In the genomic region with DNA sequence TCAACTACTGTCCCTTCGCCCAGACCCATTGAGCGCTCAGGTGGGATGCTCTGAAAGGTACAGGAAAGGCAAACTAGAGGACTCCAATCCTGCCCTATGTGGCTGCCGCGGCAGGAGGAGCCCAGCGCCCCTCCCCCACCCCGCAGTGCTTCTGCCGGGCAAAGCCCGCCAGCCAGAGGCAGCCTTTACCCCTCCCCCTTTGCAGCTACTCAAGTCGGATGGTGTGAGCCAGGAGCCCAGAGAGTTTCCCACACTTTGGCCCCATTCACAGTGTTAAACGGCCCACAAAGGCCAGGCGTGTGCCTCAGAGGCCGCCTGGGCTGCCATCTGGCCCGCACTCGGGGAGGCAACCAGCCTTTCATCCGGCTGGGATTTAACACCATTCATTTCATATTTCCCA, we compare ENCODE assay signal across 8 mouse cellular contexts. TPM values are rescaled to one million over a fixed set of nuclear protein-coding genes. Genes with fewer than 3 reads are reported as not detected.
DNase-seq lines count a peak whose midpoint lies in the region; ATAC-seq and TF ChIP-seq lines count a peak whose summit lies in the region.

No protein-coding gene starts in this region.

- TF ChIP-seq POLR2A in lung, adult 2 months (IDR thresholded peaks at IDR 0.05; ENCODE audit: borderline replicate concordance, extremely low read depth, low read depth, low read length): no peak

- peak; percentile 32; the same call in 1 of the 2 replicates for ATAC-seq in lung, embryonic 15.5 days (ENCODE audit: borderline replicate concordance, extremely low read depth, low FRiP score, low TSS enrichment)
- peak; percentile 60 for ATAC-seq in forebrain, embryonic 15.5 days (replicated peaks)
- ATAC-seq in limb, embryonic 11.5 days (ENCODE audit: insufficient number of reproducible peaks, low FRiP score, low TSS enrichment, low read depth): peak; percentile 58

- TF ChIP-seq CTCF in lung, adult 2 months (IDR thresholded peaks at IDR 0.05; ENCODE audit: insufficient read depth, low read length): no peak

- no peaks in the 10 kb centered on the region for H3K36me3 ChIP-seq in lung, embryonic 15.5 days
- H3K36me3 ChIP-seq in forebrain, embryonic 15.5 days: no peaks in the 10 kb centered on the region
- H3K36me3 ChIP-seq in limb, embryonic 11.5 days (ENCODE audit: control insufficient read depth, insufficient read depth, low read length): no peaks in the 10 kb centered on the region

- peaks cover 97% of the 10 kb centered on the region for H3K27me3 ChIP-seq in lung, embryonic 15.5 days
- H3K27me3 ChIP-seq in forebrain, embryonic 15.5 days: 0 out of 2 replicates have a peak, but pooled peaks cover 9% of the 10 kb centered on the region
- peaks cover 63% of the 10 kb centered on the region for H3K27me3 ChIP-seq in limb, embryonic 11.5 days (ENCODE audit: control insufficient read depth, insufficient read depth, low read length)

- H3K9ac ChIP-seq in lung, embryonic 15.5 days: no peak overlapping the region
- H3K9ac ChIP-seq in forebrain, embryonic 15.5 days (replicated peaks): 0 out of 2 replicates have a peak overlapping the region, but pooled peaks have one; percentile 20
- peak overlapping the region; percentile 46 for H3K9ac ChIP-seq in limb, embryonic 11.5 days (ENCODE audit: low read length)

- no peak for DNase-seq in lung, adult 2 months
- peak; percentile 60 for DNase-seq in cerebellum, adult 8-10 months
- DNase-seq in limb, embryonic 11.5 days (ENCODE audit: low spot score): peak; percentile 80
- DNase-seq in retina, postnatal 1 day: peak; percentile 99
- DNase-seq in spleen, adult 18-20 months: no peak
- no peak for DNase-seq in urinary bladder, adult 2 months (ENCODE audit: low spot score)

- no peak overlapping the region for H3K27ac ChIP-seq in lung, embryonic 15.5 days
- H3K27ac ChIP-seq in forebrain, embryonic 15.5 days (replicated peaks): peak overlapping the region; percentile 73
- no peak overlapping the region; the same call in 1 of the 2 replicates for H3K27ac ChIP-seq in limb, embryonic 11.5 days (replicated peaks; ENCODE audit: low read depth, low read length)

- H3K4me2 ChIP-seq in lung, embryonic 15.5 days: peak overlapping the region; percentile 49
- H3K4me2 ChIP-seq in forebrain, embryonic 15.5 days (replicated peaks): peak overlapping the region; percentile 39
- peak overlapping the region; percentile 36 for H3K4me2 ChIP-seq in limb, embryonic 11.5 days (ENCODE audit: low read depth, severe bottlenecking)

- peak overlapping the region; percentile 2; the same call in 1 of the 2 replicates for H3K4me3 ChIP-seq in lung, embryonic 15.5 days
- no peak overlapping the region for H3K4me3 ChIP-seq in lung, adult 2 months (replicated peaks; ENCODE audit: extremely low read depth, low read depth, low read length)
- H3K4me3 ChIP-seq in forebrain, embryonic 15.5 days: peak overlapping the region; percentile 8
- H3K4me3 ChIP-seq in limb, embryonic 11.5 days (ENCODE audit: low read depth, low read length): peak overlapping the region; percentile 10; the same call in 1 of the 2 replicates

- no peaks in the 10 kb centered on the region for H3K9me3 ChIP-seq in lung, embryonic 15.5 days
- H3K9me3 ChIP-seq in forebrain, embryonic 15.5 days: no peaks in the 10 kb centered on the region
- H3K9me3 ChIP-seq in limb, embryonic 11.5 days (ENCODE audit: control insufficient read depth, low read length): no peaks in the 10 kb centered on the region

- WGBS in lung, embryonic 15.5 days: 1% methylated on average over 15 of the region's 15 CpGs
- 10% methylated on average over 15 of the region's 15 CpGs for WGBS in lung, adult 2 months
- WGBS in forebrain, embryonic 15.5 days: 1% methylated on average over 15 of the region's 15 CpGs
- under 1% methylated on average over 15 of the region's 15 CpGs for WGBS in limb, embryonic 11.5 days

- peaks cover 44% of the 10 kb centered on the region for H3K4me1 ChIP-seq in lung, embryonic 15.5 days
- 0 out of 2 replicates have a peak, but pooled peaks cover 2% of the 10 kb centered on the region for H3K4me1 ChIP-seq in lung, adult 2 months (ENCODE audit: control insufficient read depth, insufficient read depth, low read length)
- H3K4me1 ChIP-seq in forebrain, embryonic 15.5 days: peaks cover 69% of the 10 kb centered on the region
- peaks cover 31% of the 10 kb centered on the region for H3K4me1 ChIP-seq in limb, embryonic 11.5 days (ENCODE audit: control insufficient read depth, insufficient read depth, low read length)

RNA-seq across cellular contexts. Expression of a gene that starts 2.6 kb away (rescaled TPM):
- 0.29 and 0.69 TPM in 2 replicates for polyA plus RNA-seq in lung, embryonic 15.5 days (2015; fragmentation: Nextera tagmentation; extraction: Ambion mirVana)
- polyA plus RNA-seq in lung, adult 2 months (2012; rRNA removed): 0.09 TPM in 1 of 2 replicates, not detected in the other
- polyA plus RNA-seq in forebrain, embryonic 15.5 days (2015; fragmentation: Nextera tagmentation; extraction: Ambion mirVana): 125 and 127 TPM in 2 replicates
- 0.49 and 0.60 TPM in 2 replicates for polyA plus RNA-seq in limb, embryonic 11.5 days (2014; fragmentation: Nextera tagmentation; extraction: Ambion mirVana)
- polyA plus RNA-seq in urinary bladder, adult 2 months (2012; rRNA removed): 0.06 and 0.07 TPM in 2 replicates

RNA-seq across cellular contexts. Expression of a gene that starts 5.8 kb away (rescaled TPM):
- 48.0 and 51.0 TPM in 2 replicates for polyA plus RNA-seq in lung, embryonic 15.5 days (2015; fragmentation: Nextera tagmentation; extraction: Ambion mirVana)
- polyA plus RNA-seq in lung, adult 2 months (2012; rRNA removed): 35.0 and 49.1 TPM in 2 replicates
- 43.5 and 48.9 TPM in 2 replicates for polyA plus RNA-seq in forebrain, embryonic 15.5 days (2015; fragmentation: Nextera tagmentation; extraction: Ambion mirVana)
- 50.0 and 51.4 TPM in 2 replicates for polyA plus RNA-seq in limb, embryonic 11.5 days (2014; fragmentation: Nextera tagmentation; extraction: Ambion mirVana)
- polyA plus RNA-seq in urinary bladder, adult 2 months (2012; rRNA removed): 39.8 and 45.9 TPM in 2 replicates

RNA-seq across cellular contexts. Expression of a gene that starts 29.8 kb away (rescaled TPM):
- polyA plus RNA-seq in lung, embryonic 15.5 days (2015; fragmentation: Nextera tagmentation; extraction: Ambion mirVana): 1.3 and 1.9 TPM in 2 replicates
- polyA plus RNA-seq in lung, adult 2 months (2012; rRNA removed): 51.1 and 56.8 TPM in 2 replicates
- polyA plus RNA-seq in forebrain, embryonic 15.5 days (2015; fragmentation: Nextera tagmentation; extraction: Ambion mirVana): 0.36 TPM in 1 of 2 replicates, not detected in the other
- polyA plus RNA-seq in limb, embryonic 11.5 days (2014; fragmentation: Nextera tagmentation; extraction: Ambion mirVana): 0.77 and 1.3 TPM in 2 replicates
- polyA plus RNA-seq in urinary bladder, adult 2 months (2012; rRNA removed): 18.8 and 21.4 TPM in 2 replicates

RNA-seq across cellular contexts. Expression of a gene that starts 59.2 kb away (rescaled TPM):
- polyA plus RNA-seq in lung, embryonic 15.5 days (2015; fragmentation: Nextera tagmentation; extraction: Ambion mirVana): 36.4 and 41.5 TPM in 2 replicates
- 8.9 and 14.8 TPM in 2 replicates for polyA plus RNA-seq in lung, adult 2 months (2012; rRNA removed)
- 36.8 and 40.5 TPM in 2 replicates for polyA plus RNA-seq in forebrain, embryonic 15.5 days (2015; fragmentation: Nextera tagmentation; extraction: Ambion mirVana)
- 37.4 and 41.9 TPM in 2 replicates for polyA plus RNA-seq in limb, embryonic 11.5 days (2014; fragmentation: Nextera tagmentation; extraction: Ambion mirVana)
- polyA plus RNA-seq in urinary bladder, adult 2 months (2012; rRNA removed): 33.1 and 35.2 TPM in 2 replicates

Comparison
In these comparisons a context has a peak if more than half of its experiments do, and no peak if none do; other contexts are left out.
1. DNase-seq: peak in cerebellum, adult 8-10 months (single experiment), limb, embryonic 11.5 days (single experiment) and retina, postnatal 1 day (single experiment); none in lung, adult 2 months (single experiment), spleen, adult 18-20 months (0 of 2) and urinary bladder, adult 2 months (single experiment).
2. RNA of a gene that starts 2.6 kb away (polyA plus RNA-seq): 125 to 127 TPM in forebrain, embryonic 15.5 days; 0.29 to 0.69 TPM in lung, embryonic 15.5 days, 0.49 to 0.60 TPM in limb, embryonic 11.5 days, 0.06 to 0.07 TPM in urinary bladder, adult 2 months and 0.09 TPM in lung, adult 2 months; every median in the first group is over 10 times any median in the second.
3. Peak in every context shown above with its lines, with median percentiles within 50 percentile points of each other: ATAC-seq and H3K4me2 ChIP-seq.